Mouse (Mus musculus) kidney, postnatal 36 days (tissue): Measurements from ENCODE around the gene Thra.

ENCODE experiments used
- DNase-seq, 2 experiments: peaks; one replicate each; pipeline ENCODE4 v3.0.0; 2021 to 2022; ENCODE audit warnings: mixed read lengths in 2 of 2

Gene Thra

DNA sequence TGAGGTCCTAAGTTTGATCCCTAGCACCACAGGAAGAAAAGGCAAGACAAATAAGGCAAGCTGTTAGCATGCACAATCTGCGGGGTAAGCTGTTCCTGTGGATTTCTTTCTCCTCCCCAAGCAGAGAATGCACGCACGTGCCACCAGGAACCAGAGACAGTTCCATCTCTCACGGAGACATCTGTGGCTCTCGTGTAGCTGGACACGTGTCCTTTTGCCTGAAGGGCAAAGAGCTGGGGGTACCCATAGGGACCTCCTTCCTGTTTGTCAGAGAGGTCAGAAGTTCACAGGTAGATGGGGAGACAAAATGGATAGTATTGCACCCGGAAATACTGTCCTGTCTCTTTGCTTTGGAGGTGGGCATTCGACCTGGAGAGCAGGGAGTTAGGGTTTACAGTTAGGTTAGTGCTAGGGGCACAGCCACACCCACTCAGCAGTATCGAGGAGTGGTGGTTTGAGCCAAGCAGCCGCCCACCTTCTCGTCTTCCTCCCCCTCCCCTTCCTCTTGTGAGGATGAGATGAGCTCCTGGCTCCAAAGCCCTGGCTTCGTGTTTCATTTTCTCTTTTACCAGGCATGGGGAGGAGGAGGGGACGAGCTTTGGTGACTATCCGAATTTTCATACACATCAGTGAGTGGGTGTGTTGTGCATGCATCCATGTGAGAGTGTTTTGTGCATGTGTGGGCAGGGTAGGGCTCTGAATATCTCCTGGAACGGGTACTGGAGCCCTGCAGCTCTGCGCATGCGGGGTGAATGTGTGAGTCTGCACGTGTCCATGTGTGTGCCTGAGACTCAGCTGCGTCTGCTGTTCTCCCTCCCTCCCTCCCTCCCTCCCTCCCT, 6.6 kb downstream of the Thra start:
- peak; percentile 90 to 92 for DNase-seq

DNA sequence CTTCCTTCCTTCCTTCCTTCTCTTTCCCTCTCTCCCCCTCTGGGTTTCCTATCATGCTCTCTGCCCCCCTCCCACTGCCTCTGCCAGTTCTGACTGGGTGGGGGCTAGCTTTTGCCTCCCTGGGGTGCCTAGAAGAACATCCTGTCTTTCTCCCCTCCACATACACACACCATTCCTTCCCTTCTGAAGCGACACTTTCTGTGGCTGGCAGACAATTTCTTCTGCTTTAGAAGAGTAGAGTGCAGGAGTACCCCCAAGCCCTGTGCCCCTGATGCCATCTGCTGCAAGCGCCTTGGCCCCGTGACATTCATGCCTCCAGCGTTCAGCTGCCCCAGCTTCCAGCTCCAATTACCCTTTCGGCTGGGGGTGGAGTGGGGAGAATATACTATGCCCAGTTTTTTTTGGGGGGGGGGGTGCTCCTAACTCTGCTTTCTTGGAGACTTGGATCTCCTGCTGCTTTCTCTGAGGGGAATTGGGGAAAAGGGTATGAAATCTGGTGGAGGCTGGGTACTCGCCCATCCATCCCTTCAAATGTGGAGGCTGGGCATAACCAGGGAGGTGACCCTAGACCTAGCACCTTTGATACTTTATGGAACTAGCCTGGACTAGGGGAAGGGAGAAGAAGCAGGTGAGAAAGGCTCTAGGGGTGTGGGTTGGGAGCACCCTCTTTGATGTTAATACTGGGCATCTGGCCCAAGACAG, 7.5 kb downstream of the Thra start:
- no peak for DNase-seq

DNA sequence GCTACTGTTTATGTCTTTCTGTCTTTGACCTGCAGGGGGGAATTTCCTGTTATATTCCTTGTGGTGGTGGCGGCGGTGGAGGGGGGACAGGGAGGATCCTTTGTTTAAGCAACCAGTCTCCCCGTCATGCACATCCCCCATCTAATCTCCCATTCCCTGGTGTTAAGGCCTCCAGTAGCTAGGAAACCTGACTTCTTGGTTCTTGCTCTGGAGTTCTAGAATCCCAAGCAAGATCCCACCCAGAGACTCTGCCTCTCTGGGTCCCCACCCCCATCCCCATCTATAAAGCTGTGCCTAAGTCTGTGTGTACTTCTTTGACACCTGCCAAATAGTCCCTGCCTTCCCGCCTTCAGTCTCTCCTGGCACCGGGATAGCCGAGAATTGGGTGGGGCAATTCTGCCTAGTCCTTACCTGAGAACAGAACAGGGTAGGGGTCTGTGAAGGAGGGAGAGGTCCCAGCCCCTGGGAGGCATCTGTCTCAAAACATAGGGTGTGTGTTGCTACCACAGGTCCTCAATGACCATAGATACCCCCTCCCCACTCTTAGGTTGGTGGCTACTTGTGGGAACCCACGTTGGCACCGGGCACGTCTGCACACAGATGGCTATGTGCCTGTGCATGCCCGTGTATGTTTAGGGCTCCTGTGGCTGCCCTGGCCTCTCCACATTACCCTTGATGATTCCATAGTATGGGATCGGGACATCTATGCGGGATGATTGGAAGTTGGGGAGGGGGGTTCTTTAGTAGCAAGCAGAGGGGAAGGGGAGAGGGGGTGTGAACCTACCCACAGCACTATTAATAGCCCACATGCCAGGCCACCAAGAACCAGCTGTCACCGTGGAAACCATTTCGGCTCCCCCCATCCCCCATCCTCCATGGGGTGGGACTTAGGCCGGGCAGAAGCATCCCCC, 8.3 kb downstream of the Thra start:
- DNase-seq, result peak in 1 of 2 experiments; percentile 41

DNA sequence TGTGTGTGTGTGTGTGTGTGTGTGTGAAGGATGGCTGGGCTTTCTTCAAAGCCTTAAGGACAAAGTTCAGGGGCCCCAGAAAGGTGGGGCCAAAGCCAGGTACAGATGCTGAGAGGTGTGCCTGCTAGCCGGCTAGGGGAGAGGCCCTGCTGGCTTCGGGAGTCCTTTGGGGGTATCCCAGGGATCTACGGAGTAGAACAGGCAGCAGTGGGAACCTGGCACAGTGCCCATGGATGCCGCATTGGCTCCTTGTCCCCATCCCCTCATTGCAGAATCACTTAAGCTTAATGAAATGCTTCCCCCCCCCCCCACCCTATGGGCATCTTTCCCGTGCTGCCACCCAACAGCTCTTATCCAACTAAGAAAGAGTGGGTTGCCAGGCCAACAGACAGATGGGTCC, 9.3 kb downstream of the Thra start:
- peak in 1 of 2 experiments; percentile 43 for DNase-seq

DNA sequence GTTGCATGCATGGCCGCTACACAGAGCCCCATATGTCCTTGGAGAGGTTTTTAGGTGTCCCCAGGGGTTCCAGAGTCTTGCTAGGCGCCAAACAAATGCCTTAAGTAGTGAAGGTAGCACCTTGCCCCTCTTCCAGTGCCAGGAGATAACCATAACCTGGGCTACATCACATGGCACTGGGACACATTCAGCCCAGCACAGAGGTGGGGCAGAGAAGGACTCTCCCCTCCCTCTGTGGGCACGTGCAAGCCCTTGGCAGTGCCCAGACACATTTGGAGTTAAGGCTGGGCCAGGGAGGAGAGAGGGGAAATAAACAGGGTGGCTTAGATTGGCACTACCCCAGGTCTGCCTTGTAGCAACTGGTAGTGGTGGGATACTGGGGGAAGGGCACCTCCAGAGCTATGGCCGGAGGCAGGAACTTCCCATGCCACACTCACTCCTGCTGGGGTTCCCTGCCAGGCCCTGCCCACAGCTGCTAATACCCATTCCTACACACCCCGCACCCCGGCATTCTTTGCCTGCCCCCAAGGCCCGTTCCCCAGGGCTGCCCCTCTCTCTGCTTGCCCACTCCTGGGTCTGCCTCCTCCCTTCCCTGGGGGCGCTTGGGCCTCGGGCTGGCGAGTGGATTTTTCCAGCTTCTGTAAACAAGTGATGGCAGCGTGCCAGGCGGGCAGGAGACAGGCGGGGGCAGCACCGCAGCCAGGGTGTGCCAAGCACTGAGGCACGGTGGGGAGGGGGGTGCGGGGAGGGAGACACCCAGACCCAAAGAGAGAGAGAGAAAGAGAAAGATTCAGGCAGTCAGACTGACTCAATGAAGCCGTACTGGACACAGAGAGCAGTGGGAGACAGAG, 10.1 kb downstream of the Thra start:
- peak; percentile 87 to 91 for DNase-seq

DNA sequence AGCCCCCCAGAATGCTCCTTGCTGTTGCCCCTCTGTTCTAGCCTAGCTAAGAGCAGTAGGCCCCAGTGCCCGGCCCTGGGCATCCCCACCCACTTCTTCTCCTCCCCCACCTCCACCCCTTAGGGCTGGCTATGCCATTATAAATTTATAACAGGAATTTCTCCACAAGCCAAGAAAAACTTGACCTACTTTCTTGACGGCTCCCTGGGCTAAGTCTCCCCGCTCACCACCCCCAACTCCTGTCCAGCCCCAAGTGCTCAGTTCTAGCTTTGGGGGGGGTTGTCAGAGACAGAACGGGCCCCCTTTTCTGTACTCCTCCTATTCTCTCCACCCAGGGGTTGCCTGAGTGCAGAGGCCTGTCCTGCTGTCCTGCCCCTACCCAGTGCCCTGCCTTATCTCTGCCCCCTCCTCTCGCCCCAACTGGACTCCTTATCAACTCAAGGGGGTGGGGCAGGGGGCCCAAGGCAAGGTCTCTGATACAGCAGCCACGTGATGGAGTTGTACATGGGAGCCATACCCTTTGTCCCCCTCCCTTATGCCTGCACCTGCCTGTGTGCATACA, 10.9 kb downstream of the Thra start:
- DNase-seq, result peak; percentile 69

DNA sequence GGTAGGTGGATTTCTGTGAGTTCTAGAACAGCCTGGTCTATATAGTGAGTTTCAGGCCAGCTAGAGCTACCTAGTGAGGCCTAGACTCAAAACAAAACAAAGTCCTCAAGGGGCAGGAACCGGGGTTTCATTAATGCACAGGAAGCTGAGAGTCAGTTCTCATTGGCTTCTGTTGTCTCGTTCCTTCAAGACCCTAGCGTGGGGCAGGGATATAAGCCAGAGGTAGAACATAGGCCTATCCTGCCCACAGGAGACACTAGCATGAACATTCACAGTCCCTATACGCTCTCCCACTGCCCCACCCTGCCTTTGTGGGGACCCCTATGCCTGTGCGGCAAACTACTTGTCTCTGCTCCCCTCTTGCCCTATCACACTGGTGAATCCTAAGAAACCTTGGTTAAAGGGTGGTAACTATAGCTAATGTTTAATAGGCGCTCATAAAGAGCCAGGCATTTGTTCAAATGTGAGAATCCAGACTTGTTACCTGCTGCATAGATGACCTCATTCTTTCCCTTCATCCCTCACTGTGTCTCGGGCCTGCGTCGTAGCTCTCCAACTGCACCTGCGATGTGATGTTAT, 12.2 kb downstream of the Thra start:
- peak in 1 of 2 experiments; percentile 34 for DNase-seq

DNA sequence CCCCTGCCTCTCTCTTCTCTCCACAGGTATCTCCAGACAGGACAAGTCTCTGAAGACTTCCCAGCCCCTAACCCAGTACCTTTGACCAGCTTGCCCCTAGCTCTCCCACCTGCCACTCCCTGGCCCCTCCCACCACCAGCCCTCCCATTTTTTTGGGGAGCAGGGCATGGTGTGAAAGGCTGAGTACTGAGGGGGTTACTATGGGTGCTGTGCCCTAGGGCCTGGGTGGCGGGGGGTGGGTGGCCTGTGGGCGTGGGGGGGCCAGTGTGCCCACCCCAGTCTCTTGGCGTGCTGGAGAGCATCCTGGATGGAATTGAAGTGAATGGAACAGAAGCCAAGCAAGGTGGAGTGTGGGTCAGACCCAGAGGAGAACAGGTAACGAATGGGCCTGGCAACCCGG, 12.8 kb downstream of the Thra start:
- DNase-seq, result no peak

DNA sequence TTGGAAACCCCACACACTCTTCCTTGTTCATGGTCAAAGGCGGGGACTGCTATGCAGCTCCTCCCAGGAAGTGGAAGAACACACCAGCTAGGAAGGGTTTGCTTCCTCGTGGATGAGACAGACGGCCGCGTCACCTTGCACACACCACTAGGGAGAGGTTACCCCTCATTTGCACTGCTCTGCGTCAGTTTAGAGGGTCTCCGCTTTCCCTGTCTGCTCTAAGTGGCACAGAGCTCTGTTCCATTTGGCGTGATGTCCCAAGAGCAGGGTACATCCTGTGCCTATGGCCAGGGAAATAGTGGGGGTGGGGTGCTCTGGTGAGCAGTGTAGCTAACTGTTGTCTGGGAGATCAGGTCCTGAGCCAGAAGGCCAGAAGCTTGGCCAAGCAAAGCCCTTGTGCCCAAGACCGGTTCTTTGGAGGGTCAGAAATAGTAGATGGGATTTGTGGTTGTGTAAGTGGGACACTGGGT, 13.7 kb downstream of the Thra start:
- DNase-seq, result peak in 1 of 2 experiments; percentile 44

DNA sequence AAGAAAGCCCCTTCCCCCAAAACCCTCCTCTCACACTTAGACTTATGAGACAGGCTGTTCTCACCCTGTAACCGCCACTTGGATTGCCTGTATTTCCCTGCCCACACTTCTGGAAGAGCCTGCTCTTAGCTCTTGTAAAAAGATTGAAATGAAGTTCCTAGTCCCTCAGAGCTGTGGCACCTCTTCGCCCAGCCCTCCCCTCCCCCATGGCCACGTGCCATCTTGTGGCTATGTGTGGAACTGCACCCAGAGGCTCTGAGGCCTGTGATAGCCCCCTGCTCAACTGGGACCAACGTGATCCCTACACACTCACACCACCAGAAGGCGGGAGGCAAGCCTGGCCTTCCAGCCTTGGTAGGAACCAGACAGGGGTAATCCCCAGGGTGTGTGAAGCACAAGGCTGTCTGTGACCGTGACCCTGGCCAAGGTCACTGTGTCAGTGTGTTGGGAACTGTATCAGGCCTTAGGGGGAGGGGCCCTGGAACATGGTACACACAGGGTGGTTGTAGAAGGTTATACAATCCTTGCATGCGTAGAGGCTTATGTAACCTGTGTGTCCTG, 14.3 kb downstream of the Thra start:
- peak; percentile 76 to 83 for DNase-seq

DNA sequence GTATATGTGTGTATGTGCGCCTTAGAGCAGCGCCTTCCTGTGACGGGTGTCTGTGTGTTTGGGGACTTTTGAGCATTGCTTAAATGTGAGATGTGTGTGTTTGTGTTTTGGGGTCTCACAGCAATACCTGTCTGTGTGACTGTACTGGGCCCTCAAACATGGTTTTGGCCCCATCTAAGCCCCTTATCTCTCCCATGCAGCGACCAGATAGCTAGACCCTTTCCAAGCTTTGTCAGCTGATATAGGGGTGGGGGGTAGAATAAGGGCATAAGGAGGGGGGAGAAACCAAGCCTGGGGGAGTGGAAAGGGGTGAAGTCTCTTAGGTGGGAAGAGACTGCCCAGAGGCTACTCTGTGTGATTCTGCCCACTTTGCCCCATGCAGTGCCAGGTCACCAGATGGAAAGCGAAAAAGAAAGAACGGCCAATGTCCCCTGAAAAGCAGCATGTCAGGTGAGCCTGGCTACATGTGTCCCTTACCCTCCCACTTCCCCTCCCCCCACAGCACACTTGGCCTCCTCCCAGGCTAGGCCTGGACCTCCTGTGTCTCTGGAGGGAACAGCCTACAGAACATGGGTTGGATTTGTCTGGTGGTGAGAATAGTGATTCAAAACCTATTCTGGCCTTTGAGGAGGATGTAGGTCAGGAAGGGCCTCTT, 15.4 kb downstream of the Thra start:
- peak in 1 of 2 experiments; percentile 34 for DNase-seq

DNA sequence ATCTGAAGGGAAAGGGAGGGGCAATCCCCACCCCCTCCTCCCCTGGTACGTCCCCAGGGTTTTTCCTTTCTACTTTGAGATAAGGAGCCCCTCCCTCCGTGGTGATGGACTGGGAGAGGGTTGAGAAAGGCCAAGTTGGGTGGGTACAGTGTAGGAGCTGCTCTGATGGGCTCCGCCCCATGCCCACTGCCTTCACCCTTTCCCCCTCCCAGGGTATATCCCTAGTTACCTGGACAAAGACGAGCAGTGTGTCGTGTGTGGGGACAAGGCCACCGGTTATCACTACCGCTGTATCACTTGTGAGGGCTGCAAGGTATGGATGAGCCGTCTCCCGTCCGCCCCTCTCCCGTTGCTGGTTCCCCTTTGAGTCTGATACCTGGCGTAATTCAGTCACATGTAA, 16.3 kb downstream of the Thra start:
- no peak for DNase-seq

DNA sequence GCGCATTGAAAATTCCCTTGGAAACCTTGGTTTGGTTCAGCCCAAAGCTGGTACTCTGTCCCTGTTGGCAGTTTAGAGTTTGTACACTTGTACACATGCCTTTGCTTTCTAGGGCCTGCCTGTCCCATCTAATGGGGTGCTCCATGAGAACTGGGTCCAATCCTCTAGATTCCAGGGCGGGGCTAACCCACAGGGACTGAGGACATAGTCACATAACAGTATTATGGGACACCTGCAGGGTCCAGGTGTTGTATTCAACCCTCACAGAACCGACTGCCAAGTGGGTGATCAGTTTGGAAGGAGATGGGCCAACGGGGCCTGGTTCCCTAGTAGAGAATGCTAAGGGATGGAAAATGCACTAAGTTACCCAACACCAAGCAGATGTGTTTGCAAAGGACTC, 21.5 kb downstream of the Thra start:
- DNase-seq, result no peak

DNA sequence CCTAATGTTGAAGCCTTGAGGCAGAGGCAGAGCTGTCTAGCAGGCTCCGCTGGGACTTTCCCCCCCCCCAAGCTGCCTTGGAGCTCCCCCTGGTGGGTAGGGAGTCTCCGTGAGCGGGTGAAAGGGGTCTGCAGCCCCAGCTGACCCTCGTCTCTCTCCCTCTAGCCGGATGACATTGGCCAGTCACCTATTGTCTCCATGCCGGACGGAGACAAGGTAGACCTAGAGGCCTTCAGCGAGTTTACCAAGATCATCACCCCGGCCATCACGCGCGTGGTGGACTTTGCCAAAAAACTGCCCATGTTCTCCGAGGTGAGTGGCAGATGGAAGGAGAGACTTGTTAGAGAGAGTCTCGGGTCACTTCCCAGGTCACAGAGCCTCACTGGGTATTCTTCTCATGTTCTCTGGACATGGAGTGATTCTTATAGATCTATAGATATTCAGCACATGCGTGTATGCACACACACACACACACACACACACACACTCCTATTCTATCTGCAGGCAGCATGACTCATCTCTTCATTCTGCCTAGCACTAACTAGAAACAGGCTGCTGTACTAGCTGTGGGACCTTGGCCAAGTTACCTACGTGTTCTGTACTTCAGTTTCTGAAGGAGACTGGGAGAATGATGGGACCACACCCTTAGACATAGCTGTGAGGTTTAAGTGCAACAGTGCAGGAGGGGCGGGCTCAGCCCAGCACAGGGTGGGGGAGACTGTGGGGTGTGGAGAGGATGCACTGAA, 22.5 kb downstream of the Thra start:
- peak in 1 of 2 experiments; percentile 70 for DNase-seq

DNA sequence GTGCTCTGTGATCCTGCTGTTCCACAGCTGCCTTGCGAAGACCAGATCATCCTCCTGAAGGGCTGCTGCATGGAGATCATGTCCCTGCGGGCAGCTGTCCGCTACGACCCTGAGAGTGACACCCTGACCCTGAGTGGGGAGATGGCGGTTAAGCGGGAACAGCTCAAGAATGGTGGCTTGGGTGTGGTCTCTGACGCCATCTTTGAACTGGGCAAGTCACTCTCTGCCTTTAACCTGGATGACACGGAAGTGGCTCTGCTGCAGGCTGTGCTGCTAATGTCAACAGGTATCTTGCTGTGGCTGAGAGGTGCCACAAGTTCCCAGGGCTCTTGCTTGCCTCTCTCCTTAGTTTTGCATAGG, 23.0 kb downstream of the Thra start:
- no peak for DNase-seq

DNA sequence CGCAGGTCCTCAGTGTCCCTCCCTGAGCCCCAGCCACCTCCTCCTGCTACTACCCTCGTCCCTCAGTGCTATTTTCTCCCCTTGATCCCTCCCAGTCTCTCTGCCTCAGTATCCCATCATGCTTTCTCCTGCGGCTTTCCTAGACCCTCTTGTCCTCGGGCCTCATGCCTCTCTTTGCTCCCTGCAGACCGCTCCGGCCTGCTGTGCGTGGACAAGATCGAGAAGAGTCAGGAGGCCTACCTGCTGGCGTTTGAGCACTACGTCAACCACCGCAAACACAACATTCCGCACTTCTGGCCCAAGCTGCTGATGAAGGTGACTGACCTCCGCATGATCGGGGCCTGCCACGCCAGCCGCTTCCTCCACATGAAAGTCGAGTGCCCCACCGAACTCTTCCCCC, 23.7 kb downstream of the Thra start:
- no peak for DNase-seq

DNA sequence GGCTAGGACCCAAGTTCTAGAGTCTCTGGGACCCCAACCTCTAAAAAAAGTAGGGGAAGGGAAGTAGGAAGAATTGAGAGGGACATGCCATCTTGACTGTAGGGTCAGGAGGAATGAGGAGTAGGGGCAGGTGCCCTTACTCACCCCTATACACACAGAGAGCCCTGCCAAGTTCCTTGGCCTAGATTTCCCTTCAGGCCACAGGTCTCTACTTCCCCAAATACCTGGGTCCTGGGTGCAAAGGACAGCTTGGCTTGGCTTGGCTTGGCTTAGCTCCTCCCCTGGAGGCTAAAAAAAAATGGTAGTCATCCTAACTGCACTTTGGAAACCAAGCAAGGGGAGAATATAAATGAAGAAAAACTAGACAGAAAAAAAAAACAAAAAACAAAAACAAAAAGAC, 24.3 kb downstream of the Thra start:
- DNase-seq, result peak in 1 of 2 experiments; percentile 55

DNA sequence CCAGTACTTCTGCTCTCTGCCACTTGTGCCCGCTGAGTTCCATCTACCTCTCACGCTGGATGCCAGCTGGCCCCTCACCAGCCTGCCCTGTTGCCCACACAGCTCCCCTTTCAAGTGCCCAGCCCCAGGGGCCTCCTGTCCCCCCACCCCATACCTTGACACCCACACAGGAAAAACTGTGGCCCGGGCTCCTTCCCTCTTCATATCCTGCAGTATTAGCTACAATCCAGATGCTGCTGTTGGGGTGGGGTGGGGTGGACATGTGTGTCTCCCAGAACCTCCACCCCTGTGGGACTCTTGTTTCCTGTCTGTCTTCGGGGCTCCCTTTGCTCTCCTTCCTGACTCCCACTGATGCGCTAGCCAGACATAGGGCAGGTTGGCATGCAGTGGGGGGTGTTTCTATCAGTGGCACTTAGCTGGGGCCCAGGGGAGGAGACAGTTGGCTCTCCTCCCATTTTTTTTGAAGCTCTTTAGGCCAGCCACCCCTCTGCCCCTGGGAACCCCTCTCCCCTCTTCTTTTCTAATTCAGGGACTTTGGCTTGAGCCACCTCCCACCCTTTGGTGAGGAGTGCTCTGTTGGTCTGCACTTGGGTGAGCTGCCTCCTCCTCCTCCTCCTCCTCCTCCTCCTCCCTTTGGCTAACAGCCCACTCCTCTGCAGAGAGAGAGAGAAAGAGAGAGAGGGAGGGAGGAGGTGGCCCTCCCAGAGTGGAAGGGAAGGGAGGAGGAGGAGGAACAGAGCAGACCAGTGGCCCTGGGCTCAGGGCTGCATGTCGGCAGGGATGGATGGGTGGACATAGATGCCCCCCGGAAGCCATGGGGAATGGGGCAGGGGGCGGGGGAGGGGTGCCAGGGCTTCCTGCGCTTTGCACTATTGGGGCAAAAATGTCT, 25.2 kb downstream of the Thra start:
- peak in 1 of 2 experiments; percentile 30 for DNase-seq

DNA sequence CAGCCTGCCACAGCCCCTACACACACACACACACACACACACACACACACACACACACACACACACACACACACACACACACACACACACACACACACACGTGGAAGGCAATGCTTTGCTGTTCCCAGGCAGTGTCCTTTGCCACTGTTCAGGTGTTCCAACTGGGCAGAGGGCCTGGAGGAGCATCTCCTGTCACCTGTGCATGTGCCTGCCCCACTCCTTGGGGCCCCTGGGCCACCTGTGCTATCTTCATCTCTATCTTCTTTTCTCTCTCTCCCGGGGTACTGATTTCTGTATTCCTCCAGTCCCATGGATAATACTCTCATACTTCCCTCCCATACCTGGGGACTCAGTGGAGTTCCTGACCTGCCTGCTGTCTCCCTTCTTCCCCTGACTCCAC, 25.9 kb downstream of the Thra start:
- peak in 1 of 2 experiments; percentile 30 for DNase-seq
